Mouse (Mus musculus) liver, adult 2 months (tissue): ENCODE measurements around the gene Tubb3. TPM values are rescaled to one million over a fixed set of nuclear protein-coding genes. Genes with fewer than 3 reads are reported as not detected.

Experiments
- DNase-seq: peaks from one replicate; pipeline ENCODE4 v3.0.0-alpha.2; 2011; ENCODE audit warnings: low read depth, low spot score; ENCODE audit errors: extremely low read depth
- H3K27ac ChIP-seq: fragments of 200-500 bp; replicated peaks from 2 replicates; pipeline ENCODE4 v1.5.1; 2012; ENCODE audit warnings: low read depth, mild to moderate bottlenecking, control low read depth, inconsistent platforms, low read length; ENCODE audit not compliant: insufficient read depth
- H3K27me3 ChIP-seq: fragments of 200-500 bp; 2 replicates; pipeline ENCODE4 v1.6.1; 2012; ENCODE audit warnings: mild to moderate bottlenecking, moderate library complexity, low read length, inconsistent platforms; ENCODE audit not compliant: control insufficient read depth, insufficient read depth
- H3K36me3 ChIP-seq: fragments of 200-500 bp; 2 replicates; pipeline ENCODE4 v1.6.1; 2012; ENCODE audit warnings: low read length, inconsistent platforms; ENCODE audit not compliant: control insufficient read depth, insufficient read depth
- H3K4me1 ChIP-seq: fragments of 200-500 bp; 2 replicates; pipeline ENCODE4 v1.6.1; 2011; ENCODE audit warnings: low read length; ENCODE audit not compliant: control insufficient read depth, insufficient read depth
- H3K4me3 ChIP-seq: fragments of 200-500 bp; 2 replicates; pipeline ENCODE4 v1.5.1; 2011; ENCODE audit warnings: low read depth, mild to moderate bottlenecking, control low read depth, low read length, moderate library complexity; ENCODE audit not compliant: insufficient read depth
- H3K79me2 ChIP-seq: fragments of 200-500 bp; 2 replicates; pipeline ENCODE4 v1.6.1; 2012; ENCODE audit warnings: inconsistent platforms, mild to moderate bottlenecking, low read length, moderate library complexity; ENCODE audit not compliant: control insufficient read depth, insufficient read depth
- H3K9ac ChIP-seq: fragments of 200-500 bp; 2 replicates; pipeline ENCODE4 v1.6.1; 2012; ENCODE audit warnings: low read depth, mild to moderate bottlenecking, control low read depth, inconsistent platforms, low read length
- CTCF ChIP-seq: fragments of 200-500 bp; IDR thresholded peaks from 2 replicates; pipeline ENCODE4 v1.5.1; 2011; ENCODE audit warnings: low read depth, low read length, control low read depth
- POLR2A ChIP-seq: fragments of 200-500 bp; IDR thresholded peaks from 2 replicates; pipeline ENCODE4 v1.6.1; 2011; ENCODE audit warnings: low read length, control low read depth; ENCODE audit not compliant: insufficient read depth; ENCODE audit errors: extremely low read depth
- WGBS: fragments of 180-500 bp; shearing (Covaris S2); methylation state at CpG from one replicate; pipeline ENCODE4 v1.1.7; 2018; 5-methylcytosine and 5-hydroxymethylcytosine counted together
- polyA plus RNA-seq: library from polyadenylated mRNA; depleted of rRNA; stranded (reverse); fragments of >200 nt; gene quantifications from 2 replicates; pipeline ENCODE4 v1.2.3, GENCODE M21; 2012
- total RNA-seq: library from RNA; depleted of rRNA; stranded (reverse); fragments of >200 nt; gene quantifications from 2 replicates; pipeline ENCODE4 v1.2.3, GENCODE M21; 2014

Tubb3 gene
- total and polyA plus RNA-seq, 2 experiments, result not detected

GRCm38 (mm10) chr8:123420525-123421281 lies 9.5 kb downstream of the Tubb3 start:
- WGBS, result 93% methylated on average over 34 of the region's 34 CpGs
- no peak overlapping the region for H3K27ac ChIP-seq

GRCm38 (mm10) chr8:123421325-123421724 lies 10.1 kb downstream of the Tubb3 start:
- Histone ChIP-seq H3K27me3 (no peaks in the 10 kb centered on the region), H3K4me1 (no peaks in the 10 kb centered on the region), H3K4me3 (no peak overlapping the region), H3K36me3 (no peaks in the 10 kb centered on the region), H3K27ac (no peak overlapping the region), H3K9ac (no peak overlapping the region), H3K79me2 (no peaks in the 10 kb centered on the region)
- TF ChIP-seq CTCF (no peak), POLR2A (no peak)
- DNase-seq, result no peak
- WGBS, result 87% methylated on average over 19 of the region's 19 CpGs

More at GRCm38 (mm10) chr8:123420525-123421281, 9.5 kb downstream of the Tubb3 start:
- TF ChIP-seq POLR2A (no peak), CTCF (no peak)
- Histone ChIP-seq H3K36me3 (no peaks in the 10 kb centered on the region), H3K27me3 (no peaks in the 10 kb centered on the region), H3K4me3 (no peak overlapping the region), H3K79me2 (no peaks in the 10 kb centered on the region), H3K9ac (no peak overlapping the region), H3K4me1 (no peaks in the 10 kb centered on the region)
- no peak for DNase-seq

DNA sequence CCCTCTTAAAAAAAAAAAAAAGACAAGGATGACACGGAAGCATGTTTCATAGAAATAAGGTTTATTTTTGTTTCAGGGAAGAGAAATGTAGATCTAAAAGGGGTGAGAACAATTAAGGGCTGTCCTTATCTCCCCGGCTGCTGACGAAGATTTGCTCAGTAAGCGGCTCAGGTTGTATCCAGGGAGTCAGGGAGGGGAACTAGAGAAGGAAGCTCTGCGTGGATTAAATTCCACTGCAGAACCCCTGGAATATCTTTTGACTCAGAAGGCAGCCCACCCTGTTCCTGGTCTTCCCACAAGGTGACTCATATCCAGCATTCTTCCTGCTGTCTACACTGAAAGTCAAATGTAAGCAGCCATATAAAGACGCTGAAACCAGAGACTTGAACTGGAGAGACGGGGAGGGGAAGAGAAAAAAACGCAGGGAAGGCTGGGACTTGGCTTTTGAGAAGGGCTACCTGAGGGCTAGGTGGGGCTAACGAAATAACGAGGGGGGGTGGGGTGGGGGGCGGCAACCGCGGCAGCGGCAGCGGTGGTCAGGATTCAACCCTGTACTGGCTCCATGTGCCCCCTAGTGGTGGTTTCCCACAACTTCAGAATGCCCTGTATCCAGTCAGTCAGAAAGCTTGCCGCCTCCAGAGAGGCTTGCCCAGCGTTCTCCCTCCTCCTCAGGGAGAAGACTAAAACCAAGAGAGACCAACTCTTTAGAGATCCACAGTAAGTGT lies 11.0 kb downstream of the Tubb3 start:
- H3K27me3 ChIP-seq, result no peaks in the 10 kb centered on the region
- peak; percentile 31 for DNase-seq
- H3K4me3 ChIP-seq, result peak overlapping the region; percentile 10; the same call in 1 of the 2 replicates
- H3K27ac ChIP-seq, result no peak overlapping the region
- no peaks in the 10 kb centered on the region for H3K36me3 ChIP-seq
- WGBS, result 12% methylated on average over 17 of the region's 17 CpGs
- no peaks in the 10 kb centered on the region for H3K79me2 ChIP-seq
- TF ChIP-seq POLR2A (no peak), CTCF (peak; percentile 77)
- no peaks in the 10 kb centered on the region for H3K4me1 ChIP-seq
- no peak overlapping the region for H3K9ac ChIP-seq

GRCm38 (mm10) chr8:123422781-123423159 lies 11.5 kb downstream of the Tubb3 start:
- Histone ChIP-seq H3K79me2 (no peaks in the 10 kb centered on the region), H3K27ac (no peak overlapping the region), H3K9ac (no peak overlapping the region), H3K4me3 (no peak overlapping the region), H3K27me3 (no peaks in the 10 kb centered on the region), H3K36me3 (no peaks in the 10 kb centered on the region), H3K4me1 (no peaks in the 10 kb centered on the region)
- no peak for DNase-seq
- TF ChIP-seq POLR2A (no peak), CTCF (no peak)
- WGBS, result 32% methylated on average over 3 of the region's 3 CpGs

DNA sequence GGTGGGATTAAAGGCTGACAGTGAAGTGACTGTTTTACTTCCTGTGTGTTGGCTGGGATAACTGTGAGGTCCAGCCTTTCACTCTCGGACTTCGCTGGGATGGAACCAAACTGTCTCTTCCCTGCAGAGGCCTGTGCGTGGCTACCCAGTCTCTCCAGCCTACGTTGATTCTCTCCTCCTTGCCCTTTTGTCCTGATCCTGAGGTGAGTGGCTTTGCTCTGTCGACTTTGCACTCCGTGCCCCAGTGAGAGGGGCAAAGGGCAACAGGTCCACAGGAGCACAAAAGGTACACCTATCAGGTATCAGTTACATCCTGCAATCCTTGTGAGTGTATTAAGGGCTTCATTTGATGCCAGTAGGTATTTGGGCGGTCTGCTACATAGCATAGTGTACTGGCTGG lies 12.2 kb downstream of the Tubb3 start, which contains the start of gene Def8:
TSS of gene Def8 (plus strand) at position 87 of the 400 bp plus-strand sequence.
- Histone ChIP-seq H3K79me2 (no peaks in the 10 kb centered on the region), H3K9ac (no peak within 1 kb of the TSS), H3K27ac (no peak within 1 kb of the TSS), H3K4me3 (peak within 1 kb of the TSS; percentile 10; the same call in 1 of the 2 replicates), H3K27me3 (no peaks in the 10 kb centered on the region), H3K4me1 (no peaks in the 10 kb centered on the region), H3K36me3 (no peaks in the 10 kb centered on the region)
- 52% methylated on average over 7 of the region's 7 CpGs for WGBS
- TF ChIP-seq POLR2A (no peak), CTCF (no peak)
- DNase-seq, result peak; percentile 19
